Mouse (Mus musculus) limb, embryonic 14.5 days (tissue): ENCODE data around the gene Stpg4. TPM values are rescaled to one million over a fixed set of nuclear protein-coding genes. Genes with fewer than 3 reads are reported as not detected.

Experiments used
- ATAC-seq: fragments of 200-750 bp; cut with Nextera tagmentation; 2 replicates; pipeline ENCODE4 v1.8.0; 2017; ENCODE audit warnings: low read depth, moderate number of reproducible peaks, moderate TSS enrichment; ENCODE audit not compliant: low FRiP score
- DNase-seq: peaks from one replicate; pipeline ENCODE4 v3.0.0-alpha.2; 2015; ENCODE audit warnings: low spot score
- H3K27ac ChIP-seq: fragments of 300-500 bp; sonication (generic); replicated peaks from 2 replicates; pipeline ENCODE4 v1.5.1; 2014; ENCODE audit warnings: low read depth, mild to moderate bottlenecking, low read length, moderate library complexity, mixed read lengths
- H3K27me3 ChIP-seq: fragments of 300-500 bp; sonication (generic); 2 replicates; pipeline ENCODE4 v1.6.1; 2014; ENCODE audit warnings: low read length, mixed read lengths; ENCODE audit not compliant: control insufficient read depth, insufficient read depth
- H3K36me3 ChIP-seq: fragments of 300-500 bp; sonication (generic); 2 replicates; pipeline ENCODE4 v1.6.1; 2014; ENCODE audit warnings: mild to moderate bottlenecking, low read length, moderate library complexity, mixed read lengths; ENCODE audit not compliant: control insufficient read depth, insufficient read depth
- H3K4me1 ChIP-seq: fragments of 300-500 bp; sonication (generic); 2 replicates; pipeline ENCODE4 v1.6.1; 2014; ENCODE audit warnings: antibody characterized with exemption, low read length, mixed read lengths; ENCODE audit not compliant: control insufficient read depth, insufficient read depth
- H3K4me2 ChIP-seq: fragments of 300-500 bp; sonication (generic); replicated peaks from 2 replicates; pipeline ENCODE4 v1.6.1; 2014; ENCODE audit warnings: low read depth, mild to moderate bottlenecking, low read length, moderate library complexity; ENCODE audit not compliant: severe bottlenecking
- H3K4me3 ChIP-seq: fragments of 300-500 bp; sonication (generic); replicated peaks from 2 replicates; pipeline ENCODE4 v1.5.1; 2014; ENCODE audit warnings: low read length
- H3K9ac ChIP-seq: fragments of 300-500 bp; sonication (generic); 2 replicates; pipeline ENCODE4 v1.6.1; 2014; ENCODE audit warnings: mild to moderate bottlenecking, low read depth, low read length, moderate library complexity; ENCODE audit not compliant: severe bottlenecking
- H3K9me3 ChIP-seq: fragments of 300-500 bp; sonication (generic); 2 replicates; pipeline ENCODE4 v1.6.1; 2016; ENCODE audit warnings: low read length; ENCODE audit not compliant: control insufficient read depth
- POLR2A ChIP-seq: fragments of 200-500 bp; IDR thresholded peaks from 2 replicates; pipeline ENCODE4 v1.8.0; 2012; ENCODE audit warnings: inconsistent platforms, mild to moderate bottlenecking, moderate library complexity, borderline replicate concordance; ENCODE audit not compliant: insufficient read depth, insufficient read length; ENCODE audit errors: extremely low read depth
- WGBS: fragments of 180-500 bp; shearing (Covaris S2); extraction: QIAGEN DNeasy Blood & Tissue Kit; methylation state at CpG from one replicate; pipeline ENCODE4 v1.1.7; 2014; 5-methylcytosine and 5-hydroxymethylcytosine counted together
- polyA plus RNA-seq, 2 experiments: library from polyadenylated mRNA; depleted of rRNA in 1 of 2; stranded (reverse) in 1 of 2; unstranded in 1 of 2; fragments of >200 nt; fragmentation: Nextera tagmentation in 1 of 2; extraction: Ambion mirVana in 1 of 2; gene quantifications; 2 replicates each; pipeline versions ENCODE4 v1.2.1 to v1.2.3; 2012 to 2014

Stpg4 gene
- polyA plus RNA-seq, 2 experiments: not detected

- no peaks in the 10 kb centered on the region for H3K9me3 ChIP-seq
- H3K27ac ChIP-seq: peak within 1 kb of the TSS; percentile 97
- no peaks in the 10 kb centered on the region for H3K27me3 ChIP-seq
- 1% methylated on average over 49 of the region's 69 CpGs for WGBS
- DNase-seq (peak; percentile 96), ATAC-seq (peak; percentile 94)
- peak within 1 kb of the TSS; percentile 63 for H3K4me2 ChIP-seq
- H3K4me1 ChIP-seq: peaks cover 23% of the 10 kb centered on the region
- peak within 1 kb of the TSS; percentile 86 for H3K4me3 ChIP-seq
- peak within 1 kb of the TSS; percentile 96 for H3K9ac ChIP-seq
- H3K36me3 ChIP-seq: peaks cover 3% of the 10 kb centered on the region; the same call in 1 of the 2 replicates
- peak; percentile 100 for TF ChIP-seq POLR2A
Measured at GRCm38 (mm10) chr17:87446767-87447611, 19.4 kb upstream of the Stpg4 start, which contains the start of gene Calm2. Gene Calm2 (minus strand): TSS chr17:87446935.

- H3K27ac ChIP-seq: peak overlapping the region; percentile 97
- H3K4me1 ChIP-seq: peaks cover 28% of the 10 kb centered on the region
- H3K4me2 ChIP-seq: peak overlapping the region; percentile 63
- H3K9ac ChIP-seq: peak overlapping the region; percentile 96
- no peak for TF ChIP-seq POLR2A
- H3K27me3 ChIP-seq: no peaks in the 10 kb centered on the region
- under 1% methylated on average over 33 of the region's 86 CpGs for WGBS
- peak overlapping the region; percentile 86 for H3K4me3 ChIP-seq
- DNase-seq: peak; percentile 81
- peaks cover 9% of the 10 kb centered on the region for H3K36me3 ChIP-seq
- H3K9me3 ChIP-seq: no peaks in the 10 kb centered on the region
- peak; percentile 66 for ATAC-seq
Measured at GRCm38 (mm10) chr17:87445917-87446766, 18.6 kb upstream of the Stpg4 start.

- Histone ChIP-seq H3K27me3 (no peaks in the 10 kb centered on the region), H3K9me3 (no peaks in the 10 kb centered on the region), H3K9ac (peak overlapping the region; percentile 96), H3K4me1 (peaks cover 28% of the 10 kb centered on the region), H3K4me2 (peak overlapping the region; percentile 63), H3K36me3 (peaks cover 9% of the 10 kb centered on the region), H3K27ac (peak overlapping the region; percentile 97; the same call in 1 of the 2 replicates), H3K4me3 (peak overlapping the region; percentile 86)
- TF ChIP-seq POLR2A: no peak
- 0% methylated on average over 13 of the region's 13 CpGs for WGBS
- ATAC-seq (no peak), DNase-seq (no peak)
Measured at GRCm38 (mm10) chr17:87445337-87445916, 17.9 kb upstream of the Stpg4 start.

GRCm38 (mm10) chr17:87444763-87445162 lies 17.2 kb upstream of the Stpg4 start:
- Histone ChIP-seq H3K9ac (no peak overlapping the region), H3K4me3 (peak overlapping the region; percentile 13), H3K4me2 (peak overlapping the region; percentile 39), H3K27ac (no peak overlapping the region), H3K36me3 (peaks cover 9% of the 10 kb centered on the region), H3K4me1 (peaks cover 28% of the 10 kb centered on the region), H3K9me3 (no peaks in the 10 kb centered on the region), H3K27me3 (no peaks in the 10 kb centered on the region)
- no peak for DNase-seq
- no peak for ATAC-seq
- no peak for TF ChIP-seq POLR2A
- 48% methylated on average over 4 of the region's 4 CpGs for whole genome bisulfite sequencing

- no peak for TF ChIP-seq POLR2A
- Histone ChIP-seq H3K4me2 (no peak overlapping the region), H3K4me1 (peaks cover 28% of the 10 kb centered on the region), H3K27ac (no peak overlapping the region), H3K4me3 (no peak overlapping the region), H3K36me3 (peaks cover 9% of the 10 kb centered on the region), H3K9ac (no peak overlapping the region), H3K9me3 (no peaks in the 10 kb centered on the region), H3K27me3 (no peaks in the 10 kb centered on the region)
- ATAC-seq (no peak), DNase-seq (no peak)
- 62% methylated on average over 2 of the region's 2 CpGs for WGBS
Measured at GRCm38 (mm10) chr17:87441537-87441936, 14.0 kb upstream of the Stpg4 start.
